Comparison of ENCODE assay signal across 8 mouse cellular contexts in genomic region chr16:14195427-14195826, GRCm38 (mm10). TPM values are rescaled to one million over a fixed set of nuclear protein-coding genes. Genes with fewer than 3 reads are reported as not detected.
DNase-seq lines count a peak whose midpoint lies in the region; ATAC-seq lines count a peak whose summit lies in the region.

No protein-coding gene starts in this region.

- no peak overlapping the region for H3K9ac ChIP-seq in kidney, embryonic 14.5 days (ENCODE audit: low read depth, low read length)

- H3K4me1 ChIP-seq in kidney, embryonic 14.5 days (ENCODE audit: control insufficient read depth, insufficient read depth, low read length), result no peaks in the 10 kb centered on the region

- ATAC-seq in kidney, embryonic 14.5 days (ENCODE audit: low FRiP score, low TSS enrichment), result no peak
- peak; percentile 46 for ATAC-seq in megakaryocyte-erythroid progenitor cell, adult 5-6 weeks (replicated peaks; ENCODE audit: low FRiP score, low TSS enrichment, poor library complexity, severe bottlenecking)

- DNase-seq in kidney, adult 18-20 months, result peak; percentile 72
- DNase-seq in MEL-GATA-1-ER (ENCODE audit: extremely low read depth, low read depth), result peak; percentile 26
- DNase-seq in cerebellum, adult 11-12 months, result peak; percentile 12
- peak; percentile 35 for DNase-seq in gastrocnemius, postnatal 14 days
- DNase-seq in layer of hippocampus, adult 9-11 months, result peak; percentile 48
- peak; percentile 49 for DNase-seq in thymus, postnatal 25 days

- intact Hi-C loops in gastrocnemius, postnatal 14 days (cut with DNase I; ENCODE audit: low total_unique reads), result no loop called here

- H3K9me3 ChIP-seq in kidney, embryonic 14.5 days (ENCODE audit: control insufficient read depth, low read length), result no peaks in the 10 kb centered on the region

- H3K4me3 ChIP-seq in kidney, embryonic 14.5 days (ENCODE audit: low read length), result no peak overlapping the region

- no peak overlapping the region for H3K27ac ChIP-seq in kidney, embryonic 14.5 days (ENCODE audit: low read depth, low read length)

- WGBS in kidney, embryonic 14.5 days, result 45% methylated on average over 1 of the region's 1 CpGs

- H3K4me2 ChIP-seq in kidney, embryonic 14.5 days (replicated peaks; ENCODE audit: low read depth, low read length), result no peak overlapping the region

- H3K27me3 ChIP-seq in kidney, embryonic 14.5 days (ENCODE audit: control insufficient read depth, insufficient read depth, low read length), result no peaks in the 10 kb centered on the region

- peaks cover 25% of the 10 kb centered on the region for H3K36me3 ChIP-seq in kidney, embryonic 14.5 days (ENCODE audit: control insufficient read depth, insufficient read depth, low read length)

RNA-seq across cellular contexts. Expression of gene Marf1, which starts 32.3 kb away (rescaled TPM):
- 20.7 and 28.5 TPM in 2 replicates for polyA plus RNA-seq in kidney, embryonic 14.5 days (2014; fragmentation: Nextera tagmentation; extraction: Ambion mirVana)
- 10 to 100 TPM; 14.4 to 16.1 TPM for total RNA-seq in gastrocnemius, postnatal 14 days (2021)
- 40.4 and 55.1 TPM in 2 replicates for total RNA-seq in megakaryocyte-erythroid progenitor cell, adult 5-6 weeks (2014; fragmentation: Nextera tagmentation)
- 15.4 and 19.9 TPM in 2 replicates for total RNA-seq in megakaryocyte-erythroid progenitor cell, adult 5-6 weeks (2017)

RNA-seq across cellular contexts. Expression of gene Nde1, which starts 32.4 kb away (rescaled TPM):
- polyA plus RNA-seq in kidney, embryonic 14.5 days (2014; fragmentation: Nextera tagmentation; extraction: Ambion mirVana), result 94.9 and 147 TPM in 2 replicates
- total RNA-seq in gastrocnemius, postnatal 14 days (2021), result 10 to 100 TPM; 21.0 to 24.6 TPM
- total RNA-seq in megakaryocyte-erythroid progenitor cell, adult 5-6 weeks (2014; fragmentation: Nextera tagmentation), result 53.6 and 56.1 TPM in 2 replicates
- total RNA-seq in megakaryocyte-erythroid progenitor cell, adult 5-6 weeks (2017), result 51.4 and 55.8 TPM in 2 replicates

Comparison
In these comparisons a context has a peak if more than half of its experiments do, and no peak if none do; other contexts are left out.
1. DNase-seq: peak in every context shown above with its lines; median percentile 72 in kidney, adult 18-20 months; 49 in thymus, postnatal 25 days; 48 in layer of hippocampus, adult 9-11 months; 35 in gastrocnemius, postnatal 14 days; 26 in MEL-GATA-1-ER; 12 in cerebellum, adult 11-12 months.